Mouse (Mus musculus): ENCODE measurements at regions not wholly inside any gene's neighbourhood (a gene's known extent, or its start where the extent isn't known, plus 50 kb on each side); places are given as distances from the start of the nearest gene placed in this dataset.

DNA sequence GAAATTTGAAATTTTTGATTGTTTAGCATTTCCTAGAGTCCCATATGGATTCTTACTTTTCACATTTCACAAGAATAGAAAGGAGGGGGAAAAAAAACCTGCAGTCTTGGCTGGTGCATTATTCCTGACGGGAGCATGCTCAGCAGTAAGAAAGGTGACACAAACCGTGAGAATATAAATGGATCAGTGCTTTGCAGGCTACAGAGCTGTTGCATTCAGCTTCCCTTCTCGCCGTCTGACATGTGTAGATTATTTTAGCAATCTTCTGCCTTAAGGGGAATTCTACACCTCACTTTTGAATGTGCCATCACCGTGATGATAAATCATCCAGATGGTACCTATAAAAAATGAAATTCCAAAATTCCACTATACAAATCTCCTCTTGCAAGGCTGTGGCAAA is 55.3 kb downstream of the Crygf start:
- H3K9me3 ChIP-seq (ENCODE audit: low read length) = no peaks in the 10 kb centered on the region
- no peak overlapping the region for H3K27ac ChIP-seq (ENCODE audit: low read depth, low read length)
- H3K4me1 ChIP-seq (ENCODE audit: insufficient read depth) = no peaks in the 10 kb centered on the region
- H3K27me3 ChIP-seq (ENCODE audit: insufficient read depth, low read length) = no peaks in the 10 kb centered on the region
- no peak overlapping the region for H3K9ac ChIP-seq
- no peak overlapping the region for H3K4me3 ChIP-seq (ENCODE audit: low read depth, low read length)
- peak; percentile 19 for DNase-seq
- H3K36me3 ChIP-seq (ENCODE audit: insufficient read depth) = no peaks in the 10 kb centered on the region
- no peak for TF ChIP-seq CTCF (IDR thresholded peaks at IDR 0.05; ENCODE audit: low read depth)
- H3K4me2 ChIP-seq (ENCODE audit: low read depth) = no peak overlapping the region
- WGBS = 61% methylated on average over 5 of the region's 5 CpGs
- ATAC-seq = peak; percentile 56; the same call in 1 of the 2 replicates

DNA sequence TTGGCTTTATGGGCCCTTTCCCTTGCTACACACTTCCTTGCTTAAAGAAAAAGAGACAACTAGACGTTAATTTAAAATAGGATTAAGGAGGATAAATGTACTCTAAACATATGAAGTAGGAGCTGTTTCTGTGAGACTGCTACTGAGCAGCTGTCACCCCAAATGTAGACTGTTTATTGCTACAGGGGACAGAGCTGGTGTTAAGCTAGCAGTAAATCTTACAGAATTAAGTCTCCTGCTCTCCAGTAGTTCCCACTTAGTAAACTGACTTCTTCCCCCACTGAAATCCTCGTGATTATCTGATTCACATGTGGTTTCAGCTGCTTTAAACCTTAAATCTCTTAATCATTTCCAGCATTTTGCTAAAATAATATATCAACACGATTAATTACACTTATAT is 74.1 kb downstream of the Crygf start:
- ATAC-seq (no peak), DNase-seq (no peak)
- Histone ChIP-seq H3K4me1 (ENCODE audit: insufficient read depth) (no peaks in the 10 kb centered on the region), H3K9ac (no peak overlapping the region), H3K27ac (ENCODE audit: low read depth, low read length) (no peak overlapping the region), H3K27me3 (ENCODE audit: insufficient read depth, low read length) (no peaks in the 10 kb centered on the region), H3K36me3 (ENCODE audit: insufficient read depth) (no peaks in the 10 kb centered on the region), H3K4me2 (ENCODE audit: low read depth) (no peak overlapping the region), H3K4me3 (ENCODE audit: low read depth, low read length) (no peak overlapping the region), H3K9me3 (ENCODE audit: low read length) (no peaks in the 10 kb centered on the region)
- WGBS = 64% methylated on average over 3 of the region's 3 CpGs
- TF ChIP-seq CTCF (IDR thresholded peaks at IDR 0.05; ENCODE audit: low read depth) = no peak

DNA sequence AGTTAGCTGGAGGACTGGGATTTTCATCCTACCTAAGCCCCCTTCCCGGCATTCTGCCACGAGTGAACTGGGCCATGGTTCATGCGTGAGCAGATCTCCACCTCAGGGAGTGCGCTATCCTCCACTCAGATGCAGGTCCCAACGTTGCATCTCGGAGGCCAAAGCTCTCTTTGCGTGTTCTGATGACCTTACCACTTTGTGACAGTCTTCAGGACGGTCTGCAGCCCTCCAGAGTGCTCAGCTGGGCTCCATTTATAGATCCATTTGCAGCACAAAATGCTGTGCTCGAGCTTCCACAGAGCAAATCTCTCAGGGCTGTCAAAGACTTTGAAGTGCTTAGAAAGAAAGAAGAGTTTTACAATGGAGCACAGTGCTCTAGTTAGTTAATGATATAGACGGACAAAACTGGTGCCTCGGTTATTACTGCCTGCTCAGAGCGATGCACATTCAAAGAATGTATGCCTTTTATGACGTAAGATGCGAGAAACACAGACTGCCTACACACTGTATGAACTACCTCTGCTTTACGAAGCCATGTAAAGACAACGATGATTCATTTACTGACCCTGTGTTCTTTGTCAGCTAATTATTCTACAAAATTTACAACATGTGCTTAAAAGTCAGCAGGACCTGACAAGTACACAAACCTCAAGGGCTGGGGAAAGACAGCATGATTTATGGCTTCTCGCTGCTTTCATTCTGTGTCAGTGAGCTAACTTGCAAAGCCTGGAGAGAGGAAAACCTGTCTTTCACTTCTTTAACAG is 77.8 kb downstream of the Crygf start:
- H3K27ac ChIP-seq (ENCODE audit: low read depth, low read length) = no peak overlapping the region
- ATAC-seq = peak; percentile 42; the same call in 1 of the 2 replicates
- H3K27me3 ChIP-seq (ENCODE audit: insufficient read depth, low read length) = no peaks in the 10 kb centered on the region
- H3K36me3 ChIP-seq (ENCODE audit: insufficient read depth) = no peaks in the 10 kb centered on the region
- H3K9ac ChIP-seq = no peak overlapping the region
- no peak for TF ChIP-seq CTCF (IDR thresholded peaks at IDR 0.05; ENCODE audit: low read depth)
- no peaks in the 10 kb centered on the region for H3K4me1 ChIP-seq (ENCODE audit: insufficient read depth)
- DNase-seq = no peak
- 38% methylated on average over 17 of the region's 17 CpGs for WGBS
- no peak overlapping the region for H3K4me3 ChIP-seq (ENCODE audit: low read depth, low read length)
- H3K4me2 ChIP-seq (ENCODE audit: low read depth) = peak overlapping the region; percentile 5; the same call in 1 of the 2 replicates
- H3K9me3 ChIP-seq (ENCODE audit: low read length) = no peaks in the 10 kb centered on the region
